Mouse (Mus musculus) frontal cortex, postnatal 14 days (tissue): ENCODE data around the gene Mnt.
"Not testable (repeated sequence)": the region's sequence is repeated elsewhere in the genome, so short reads cannot be mapped to it uniquely, and the experiment has no call there.

Experiments used
- DNase-seq, 2 experiments: peaks; one replicate each; pipeline ENCODE4 v3.0.0; 2022; ENCODE audit warnings: low spot score in 2 of 2

Gene Mnt

DNA sequence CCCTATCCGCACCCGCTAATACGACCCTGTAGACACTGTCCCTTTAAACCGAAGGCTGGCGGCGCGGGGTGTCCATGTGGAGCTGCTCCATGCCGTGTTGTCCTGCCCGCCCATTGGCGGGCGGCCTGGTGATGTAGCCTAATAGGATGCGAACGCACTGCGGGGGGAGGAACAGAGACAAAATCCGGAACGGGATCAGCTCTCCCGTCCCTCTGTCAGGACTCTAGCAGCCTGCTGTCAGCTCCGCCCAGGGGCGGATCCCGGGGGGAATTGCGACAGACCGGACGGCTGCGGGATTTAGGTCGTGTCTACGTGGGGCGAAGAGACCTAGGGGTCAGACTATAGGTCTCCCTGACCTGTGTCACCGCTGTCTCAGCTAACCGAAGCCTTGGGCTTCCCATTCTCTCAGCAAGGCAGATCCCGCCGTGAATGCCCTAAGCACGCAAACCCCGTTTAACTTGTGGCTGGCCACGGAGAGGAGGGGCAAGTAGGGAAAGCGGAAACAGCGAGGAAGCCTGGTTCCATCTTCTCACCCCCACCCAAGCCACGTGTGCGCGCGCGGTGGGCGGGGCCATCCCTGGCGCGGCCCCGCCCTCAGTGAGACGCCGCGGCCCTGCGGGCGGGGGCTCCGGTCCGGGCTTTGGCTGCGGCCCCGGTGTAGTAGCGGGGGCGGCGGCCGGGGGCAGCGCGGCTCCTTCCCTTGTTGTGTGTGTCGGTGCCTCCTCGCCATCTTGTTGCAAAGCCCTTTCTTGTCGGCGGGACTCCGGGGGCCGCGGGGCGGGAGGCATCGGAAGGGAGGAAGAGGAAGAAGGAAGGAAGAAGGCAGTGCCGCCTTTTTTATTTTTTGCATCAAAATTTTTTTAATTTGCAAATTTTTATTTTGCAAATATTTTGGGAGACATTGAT is at the start of gene Mnt:
TSS of gene Mnt (plus strand) at position 665 of the 906 bp plus-strand sequence.
- DNase-seq: peak; percentile 98 to 99

DNA sequence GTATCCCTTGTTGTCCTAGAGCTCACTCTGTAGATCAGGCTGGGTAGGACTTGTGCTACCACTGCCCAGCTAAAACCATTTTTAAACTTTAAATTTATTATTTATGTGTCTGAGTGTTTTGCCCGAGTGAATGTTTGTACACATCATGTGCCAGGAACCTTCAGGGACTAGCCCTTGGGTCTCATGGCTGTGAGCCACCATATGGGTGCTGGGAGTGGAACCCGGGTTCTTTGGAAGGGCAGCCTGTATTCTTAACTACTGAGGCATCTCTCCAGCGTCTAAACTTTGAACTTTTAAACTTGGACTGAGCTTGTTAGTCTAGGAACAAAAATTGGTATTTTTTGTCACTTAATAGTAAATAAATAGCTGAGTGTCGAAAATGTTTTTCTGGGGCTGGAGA is 37.8 kb upstream of the Mnt start:
- DNase-seq: no peak

DNA sequence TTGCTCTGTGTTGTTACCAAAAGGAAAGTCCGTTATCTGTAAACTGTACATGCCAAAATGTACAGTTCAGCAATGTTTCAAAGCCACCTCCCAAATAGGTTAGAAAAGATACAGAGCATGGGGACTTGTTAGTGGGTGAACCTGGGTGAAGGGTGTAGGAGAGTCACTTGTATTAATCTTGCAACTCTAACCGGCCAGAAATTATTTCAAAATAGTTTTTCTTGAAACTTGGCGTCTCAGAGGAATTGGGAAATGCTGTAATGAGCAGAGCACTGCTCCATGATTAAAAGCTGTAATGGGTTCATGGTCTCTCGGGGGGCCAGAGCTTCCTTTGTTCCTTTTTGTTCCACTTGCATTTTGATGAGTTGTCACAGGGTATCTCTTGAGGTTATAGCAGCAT is 30.1 kb upstream of the Mnt start:
- DNase-seq: no peak

DNA sequence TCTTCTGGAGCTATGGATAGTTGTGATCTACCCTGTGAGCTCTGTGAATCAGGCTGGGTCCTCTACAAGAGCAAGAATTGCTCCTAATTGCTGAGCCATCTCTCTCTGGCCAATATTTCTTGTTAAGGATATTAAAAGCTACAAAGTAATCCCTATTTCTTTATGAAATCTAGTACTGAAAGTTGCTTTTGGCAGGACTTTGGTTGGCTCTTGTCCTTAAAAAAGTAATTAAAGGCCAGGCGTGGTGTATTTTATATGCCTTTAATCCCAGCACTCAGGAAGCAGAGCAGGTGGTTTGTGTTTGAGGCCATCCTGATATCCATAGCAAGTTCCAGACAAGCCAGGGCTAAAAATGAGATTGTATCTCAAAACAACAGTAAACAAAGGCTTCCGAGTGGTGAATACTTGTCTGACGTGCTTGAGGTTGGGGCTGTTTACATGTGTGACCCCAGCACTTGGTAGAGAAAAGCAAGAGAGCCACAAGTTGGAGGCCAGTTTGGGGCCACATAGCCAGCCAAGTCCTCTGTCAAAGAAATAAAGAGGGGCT is 26.6 kb upstream of the Mnt start:
- DNase-seq: no peak

DNA sequence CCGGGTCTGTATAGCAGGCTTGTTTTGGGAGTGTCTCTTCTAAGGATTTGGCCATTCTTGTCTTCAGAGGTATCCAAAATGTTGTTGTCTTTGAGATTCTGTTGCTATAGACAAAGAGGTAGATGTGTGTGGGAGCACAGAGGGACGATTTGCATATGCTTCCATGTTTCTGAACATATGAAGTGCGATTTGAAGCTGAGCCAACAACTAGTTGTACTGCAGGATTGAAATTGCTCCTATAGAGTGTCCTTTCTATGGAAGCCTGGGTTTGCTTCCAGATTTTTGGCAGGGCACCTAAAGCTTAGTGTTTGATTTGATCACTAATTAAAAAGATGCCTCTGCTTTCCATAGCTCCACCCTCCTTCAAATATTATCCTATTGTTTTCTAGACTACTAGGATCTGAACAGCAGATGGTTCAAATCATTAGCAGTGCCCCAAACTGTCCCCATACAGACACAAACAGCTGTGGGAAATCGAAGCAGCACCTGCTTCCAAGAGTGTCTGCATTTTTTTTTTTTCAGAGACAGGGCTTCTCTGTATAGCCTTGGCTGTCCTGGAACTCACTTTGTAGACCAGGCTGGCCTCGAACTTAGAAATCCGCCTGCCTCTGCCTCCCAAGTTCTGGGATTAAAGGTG is 23.4 kb upstream of the Mnt start:
- no peak for DNase-seq

DNA sequence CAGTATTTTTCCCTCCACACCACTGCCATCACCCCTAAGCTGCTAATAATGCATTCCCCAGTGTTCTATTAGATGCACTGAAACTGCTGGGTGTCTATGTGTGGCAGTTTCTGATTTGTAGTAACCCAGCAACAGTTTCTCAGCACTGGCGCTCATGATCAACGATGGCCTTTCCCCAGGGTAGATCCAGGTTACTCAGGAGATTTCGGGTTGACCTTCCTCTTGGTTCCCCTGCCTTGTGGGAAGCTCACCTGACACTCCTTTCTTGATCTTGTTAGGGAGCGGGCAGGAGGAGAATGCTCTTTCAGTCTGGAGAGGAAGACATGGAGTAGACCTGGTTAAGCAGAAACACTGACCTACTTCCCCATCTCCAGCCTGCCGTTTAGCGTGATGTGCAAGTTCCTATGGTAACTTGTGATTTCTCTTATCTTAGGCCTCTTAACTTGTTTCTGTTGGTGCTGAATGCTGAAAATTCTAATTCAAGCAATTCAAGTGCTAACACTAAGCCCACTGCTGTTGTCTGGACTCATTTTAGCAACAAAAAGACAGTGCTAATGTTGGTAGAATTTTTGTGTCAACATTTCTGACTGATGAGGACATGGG is 22.4 kb upstream of the Mnt start:
- DNase-seq: no peak

DNA sequence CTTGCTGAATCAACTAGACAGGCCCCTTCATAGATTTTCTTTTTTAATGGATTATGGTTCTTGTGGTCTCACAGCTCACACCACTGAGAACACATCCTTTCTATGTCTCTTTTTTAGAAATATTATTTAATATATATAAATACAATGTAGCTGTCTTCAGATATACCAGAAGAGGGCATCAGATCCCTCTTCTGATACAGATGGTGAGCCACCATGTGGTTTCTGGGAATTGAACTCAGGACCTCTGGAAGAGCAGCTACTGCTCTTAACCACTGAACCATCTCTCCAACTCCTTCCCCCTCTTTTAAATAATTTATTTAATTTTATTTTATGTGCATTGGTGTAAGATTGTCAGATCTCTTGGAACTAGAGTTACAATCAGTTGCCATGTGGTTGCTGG is 20.6 kb upstream of the Mnt start:
- DNase-seq: no peak

DNA sequence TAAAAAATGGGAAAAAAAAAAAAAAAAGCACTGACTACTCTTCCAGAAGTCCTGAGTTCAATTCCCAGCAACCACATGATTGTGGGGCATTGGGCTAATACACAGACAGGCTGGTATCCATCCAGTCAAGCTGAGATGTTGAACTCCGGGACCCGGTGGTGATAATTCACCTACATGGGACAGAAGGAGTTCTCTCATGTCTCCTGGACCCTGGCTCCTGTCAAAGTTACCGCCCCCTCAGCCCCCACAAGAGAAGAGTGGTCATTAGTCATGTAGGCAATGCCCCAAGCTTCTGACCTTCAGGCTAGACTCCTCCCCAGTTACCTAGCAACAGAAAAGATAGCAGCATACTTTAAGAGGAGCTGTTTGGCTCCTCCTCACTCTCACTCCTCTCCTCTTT is 19.7 kb upstream of the Mnt start:
- DNase-seq: not testable (repeated sequence)

DNA sequence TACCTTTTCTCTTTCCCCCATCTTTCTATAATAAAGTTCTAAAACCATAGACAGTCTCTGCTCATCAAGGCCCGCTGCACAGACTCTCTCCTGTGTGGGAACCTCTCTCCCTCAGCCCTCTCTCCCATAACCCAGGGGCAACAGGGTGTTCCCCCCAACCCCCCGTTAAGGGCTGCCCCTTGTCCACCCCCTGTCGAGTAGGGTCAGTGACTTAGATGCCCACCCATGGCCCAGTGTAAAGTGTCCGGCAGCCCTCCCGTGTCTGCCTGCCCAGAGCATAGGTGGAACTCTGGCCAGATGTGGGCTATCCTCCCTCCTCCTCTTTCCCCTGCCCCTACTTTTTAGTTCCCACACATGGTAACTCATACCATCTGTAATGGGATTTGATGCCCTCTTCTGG is 19.2 kb upstream of the Mnt start:
- no peak for DNase-seq

DNA sequence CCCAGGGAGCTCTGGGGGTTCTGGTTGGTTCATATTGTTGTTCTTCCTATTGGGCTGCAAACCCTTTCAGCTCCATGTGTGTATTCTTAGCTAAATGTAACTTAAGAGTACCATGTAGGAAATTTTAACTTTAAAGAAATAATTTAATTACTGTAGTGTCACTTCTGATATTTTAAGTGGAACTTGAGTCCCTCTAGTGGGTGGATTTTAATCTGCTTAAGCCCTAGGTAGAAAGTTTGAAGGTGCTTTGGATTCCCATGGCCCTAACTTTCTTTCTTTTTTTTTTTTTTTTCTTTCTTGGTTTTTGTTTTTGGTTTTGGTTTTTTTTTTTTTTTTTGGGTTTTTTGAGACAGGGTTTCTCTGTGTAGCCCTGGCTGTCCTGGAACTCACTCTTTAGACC is 14.9 kb upstream of the Mnt start:
- DNase-seq: no peak

DNA sequence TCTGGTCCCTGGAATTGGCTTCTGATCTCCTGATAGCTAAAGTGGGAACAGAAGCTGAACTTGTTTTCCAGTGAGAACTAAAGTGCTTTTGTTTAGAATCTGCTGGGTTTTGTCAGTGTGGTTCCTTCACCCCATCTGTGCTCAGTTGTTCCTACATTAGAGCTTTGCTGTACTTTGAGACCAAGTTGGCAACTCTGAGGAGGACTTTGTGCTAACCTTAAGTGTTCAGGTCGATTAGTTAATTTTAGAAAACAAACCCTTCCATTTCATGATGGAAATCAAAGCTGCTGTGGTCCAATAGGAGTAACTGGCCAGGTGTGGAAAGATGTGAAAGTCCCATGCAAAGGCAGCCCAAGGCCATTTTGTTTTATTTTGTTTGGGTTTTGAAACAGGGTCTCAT is 9.8 kb upstream of the Mnt start:
- DNase-seq: no peak

DNA sequence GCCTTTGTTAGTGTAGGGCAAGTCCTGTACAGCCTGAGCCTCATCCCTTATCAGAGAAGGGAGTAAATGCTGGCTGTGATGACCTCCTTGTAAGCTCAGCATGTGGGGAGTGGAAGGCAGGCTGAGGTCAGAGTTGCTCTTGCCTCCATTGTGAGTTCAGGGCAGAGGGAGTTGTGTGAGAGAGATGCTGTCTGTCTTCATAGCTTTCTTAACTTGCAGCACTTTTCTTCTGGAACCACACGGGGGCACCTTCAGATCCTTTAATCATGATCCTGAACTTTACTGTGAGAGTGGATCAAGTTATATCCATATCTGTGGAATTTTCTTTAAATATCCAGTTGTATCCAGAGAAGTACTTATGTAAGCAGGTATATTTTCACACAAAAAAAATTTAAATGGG is 9.3 kb upstream of the Mnt start:
- DNase-seq: no peak

DNA sequence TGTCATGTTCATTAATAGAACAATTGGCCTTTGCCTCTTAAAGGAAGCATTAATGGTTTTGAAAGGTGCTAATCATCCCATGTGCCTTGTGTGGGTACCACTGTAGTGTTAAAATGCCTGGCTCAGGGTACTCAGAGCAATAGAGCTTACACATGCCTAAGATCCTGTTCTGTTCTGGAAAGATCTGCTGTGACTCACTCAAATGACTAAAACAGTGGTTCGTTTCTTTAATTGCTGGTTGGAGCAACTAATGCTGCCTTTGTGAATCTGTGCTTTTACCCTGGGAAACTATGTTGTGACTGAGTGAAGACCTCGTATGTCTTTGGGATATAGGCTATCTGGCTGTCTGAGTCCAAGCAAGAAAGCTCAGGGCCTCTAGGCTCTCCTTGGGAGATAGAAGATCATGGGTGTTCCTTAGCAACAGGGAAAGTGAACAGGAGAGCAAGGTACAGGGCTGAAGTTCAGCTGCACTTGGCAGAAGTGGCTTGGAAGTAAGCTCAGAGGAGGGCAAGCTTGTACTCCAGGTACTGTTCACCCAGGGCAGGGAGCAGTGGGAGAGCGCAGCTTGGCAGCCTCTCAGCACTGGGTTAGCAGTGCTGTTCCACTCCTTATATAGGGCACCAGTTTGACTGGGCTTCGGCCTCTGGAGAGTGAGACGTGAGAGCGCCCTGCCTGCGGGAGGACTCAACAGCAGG is 7.8 kb upstream of the Mnt start:
- no peak for DNase-seq

DNA sequence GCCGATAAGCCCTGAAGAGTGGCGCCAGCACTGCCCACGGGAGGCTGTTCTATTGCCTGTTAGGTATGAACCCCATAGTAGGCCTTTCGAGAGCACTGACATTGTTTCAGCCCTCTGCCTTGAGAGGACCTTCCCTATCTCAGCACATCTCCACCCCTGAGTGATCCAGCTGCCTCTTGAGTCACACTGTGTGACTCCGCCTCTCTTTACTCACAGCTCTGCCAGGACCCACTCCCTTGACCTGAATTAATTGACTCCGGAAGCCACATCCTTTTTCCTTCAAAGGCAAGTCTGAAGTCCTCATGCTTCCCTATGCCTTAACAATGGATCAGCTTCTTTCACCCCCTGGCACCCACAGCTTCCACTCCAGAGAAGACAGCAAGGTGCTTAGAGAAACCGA is 4.6 kb upstream of the Mnt start:
- DNase-seq: no peak

DNA sequence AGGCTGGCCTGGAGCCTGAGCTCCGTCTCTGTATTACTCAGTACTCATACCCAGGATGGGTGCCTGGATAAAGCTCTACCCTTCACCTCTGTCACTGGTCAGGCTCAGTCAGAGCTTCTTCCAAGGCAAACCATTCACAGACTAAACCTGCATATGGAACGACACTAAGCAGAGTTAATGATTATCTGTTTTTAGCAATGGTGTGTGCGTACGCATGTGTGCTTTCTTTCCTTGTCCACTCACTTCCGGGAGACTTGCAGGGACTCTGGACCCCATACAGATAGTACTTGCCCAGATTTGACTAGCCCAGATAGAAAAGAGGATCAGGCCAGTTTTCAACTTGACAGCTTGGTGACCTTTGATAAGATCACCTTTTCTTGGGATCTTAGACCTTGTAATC is 4.0 kb upstream of the Mnt start:
- DNase-seq: no peak

DNA sequence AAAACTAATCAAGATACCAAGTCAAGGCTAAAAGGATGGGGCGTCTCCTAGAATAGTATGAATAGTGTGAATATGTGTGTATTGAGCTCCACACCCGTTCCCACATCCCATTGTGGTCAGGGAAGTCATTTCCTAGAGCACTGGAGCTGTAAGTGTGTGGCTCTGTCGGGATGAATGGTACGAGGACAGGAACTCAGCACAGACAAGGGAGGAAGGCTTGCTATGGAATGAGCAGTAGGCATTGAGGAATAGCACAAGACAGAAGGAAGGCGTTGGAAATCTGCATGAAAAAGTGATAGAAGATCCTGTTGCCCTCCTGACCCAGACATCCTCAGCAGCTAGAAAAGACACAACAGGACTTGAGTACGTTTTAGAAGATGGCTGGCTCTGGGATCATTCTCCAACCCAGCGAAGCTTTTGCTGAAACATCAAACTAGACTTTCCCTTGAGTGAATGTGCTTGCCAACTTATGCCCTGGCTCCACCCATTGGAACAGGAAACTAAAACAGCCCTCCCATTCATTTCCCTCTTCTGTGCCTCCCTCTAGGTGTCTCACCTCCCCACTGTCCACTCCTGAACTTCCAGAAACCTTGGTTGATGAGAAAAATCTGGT is 2.8 kb upstream of the Mnt start:
- no peak for DNase-seq

DNA sequence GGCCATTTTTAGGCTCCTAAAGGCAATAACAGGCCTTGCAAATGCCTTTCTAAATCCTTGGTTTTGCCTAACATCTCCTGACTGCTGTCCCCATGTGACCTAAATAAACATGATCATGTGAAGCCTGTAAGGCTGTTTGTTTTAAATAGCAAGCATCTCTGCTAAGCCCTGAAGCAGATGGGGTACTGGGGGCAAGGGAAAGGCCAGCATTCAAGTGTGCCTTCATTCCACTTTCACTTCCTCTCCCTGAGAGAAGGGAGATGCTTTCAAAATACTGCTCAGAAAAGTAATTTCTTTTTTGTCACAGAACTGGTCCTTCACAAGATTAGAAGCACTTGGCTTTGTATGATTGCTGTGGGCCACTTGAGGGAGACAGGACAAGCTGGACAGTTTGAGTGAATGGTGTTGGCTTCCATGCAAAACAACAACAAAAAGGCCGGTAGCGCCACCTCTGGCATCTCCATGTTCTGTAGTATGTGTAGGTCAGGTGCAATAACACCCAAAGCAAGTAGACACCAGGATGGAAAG is 2.3 kb upstream of the Mnt start:
- no peak for DNase-seq

DNA sequence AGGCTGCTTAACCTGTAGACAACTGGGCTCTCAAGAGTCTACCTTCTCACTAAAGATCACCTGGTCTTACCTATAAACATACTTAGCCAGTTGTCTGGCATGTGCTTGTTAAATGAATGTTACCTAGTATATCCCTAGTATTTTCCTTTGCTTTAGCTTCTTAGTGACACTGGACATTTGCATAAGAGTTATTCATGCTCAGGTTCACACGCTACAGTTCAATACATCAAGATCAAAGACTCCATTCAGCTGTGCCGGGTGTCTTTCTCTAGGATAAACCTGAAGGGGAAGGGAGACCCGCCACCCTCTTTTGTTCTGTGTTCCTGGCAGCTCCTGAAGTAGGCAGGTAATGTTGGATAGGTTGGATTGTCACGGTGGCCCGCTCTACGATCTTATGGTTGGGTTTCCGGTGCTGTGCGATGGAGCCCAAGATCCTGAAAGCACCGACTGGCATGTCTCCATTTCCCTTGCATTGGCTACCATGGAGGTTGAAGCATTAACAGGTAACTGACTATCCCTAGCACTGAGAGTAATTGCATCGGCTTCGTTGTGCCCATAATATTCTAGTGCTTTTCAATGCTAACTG is 1.7 kb upstream of the Mnt start:
- no peak for DNase-seq

DNA sequence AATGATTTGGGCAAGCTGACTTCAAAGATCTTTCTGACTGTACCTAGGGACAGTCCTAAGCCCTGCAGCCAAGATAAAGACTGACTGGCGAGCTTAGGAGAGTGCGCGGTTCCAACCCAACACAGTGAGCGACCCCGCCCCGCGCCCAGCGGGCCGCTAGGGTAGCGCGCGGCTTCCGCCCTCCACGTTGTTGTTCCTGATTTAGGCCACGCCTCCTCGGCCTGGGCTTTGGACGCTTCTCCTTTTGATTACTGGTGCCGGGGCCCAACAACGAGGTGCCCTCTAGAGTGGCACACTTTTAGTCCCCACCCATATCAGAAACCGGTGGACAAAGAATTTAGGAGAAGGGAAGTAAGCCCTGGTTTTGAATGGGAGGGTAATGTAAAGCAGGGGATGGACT is 908 bp upstream of the Mnt start:
- peak; percentile 71 to 77 for DNase-seq

DNA sequence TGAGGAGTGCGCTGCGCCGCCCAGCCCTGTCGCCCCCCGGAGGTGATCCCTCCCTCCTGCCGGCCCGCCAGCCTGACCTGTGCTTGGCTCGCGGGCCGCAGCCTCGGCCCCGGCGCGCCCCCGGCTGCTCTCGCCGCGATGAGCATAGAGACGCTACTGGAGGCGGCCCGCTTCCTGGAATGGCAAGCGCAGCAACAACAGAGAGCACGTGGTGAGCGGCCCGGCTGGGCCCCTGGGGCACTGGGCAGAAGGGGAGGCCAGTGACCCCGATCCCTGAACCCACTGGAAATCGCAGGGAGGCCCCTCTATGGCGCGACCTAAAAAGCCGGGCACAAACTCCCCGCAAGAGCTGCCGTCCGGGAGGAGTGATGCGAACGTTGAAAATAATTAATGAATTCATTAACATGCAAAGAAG is 478 bp downstream of the Mnt start:
- DNase-seq: no peak
